In the genomic region with DNA sequence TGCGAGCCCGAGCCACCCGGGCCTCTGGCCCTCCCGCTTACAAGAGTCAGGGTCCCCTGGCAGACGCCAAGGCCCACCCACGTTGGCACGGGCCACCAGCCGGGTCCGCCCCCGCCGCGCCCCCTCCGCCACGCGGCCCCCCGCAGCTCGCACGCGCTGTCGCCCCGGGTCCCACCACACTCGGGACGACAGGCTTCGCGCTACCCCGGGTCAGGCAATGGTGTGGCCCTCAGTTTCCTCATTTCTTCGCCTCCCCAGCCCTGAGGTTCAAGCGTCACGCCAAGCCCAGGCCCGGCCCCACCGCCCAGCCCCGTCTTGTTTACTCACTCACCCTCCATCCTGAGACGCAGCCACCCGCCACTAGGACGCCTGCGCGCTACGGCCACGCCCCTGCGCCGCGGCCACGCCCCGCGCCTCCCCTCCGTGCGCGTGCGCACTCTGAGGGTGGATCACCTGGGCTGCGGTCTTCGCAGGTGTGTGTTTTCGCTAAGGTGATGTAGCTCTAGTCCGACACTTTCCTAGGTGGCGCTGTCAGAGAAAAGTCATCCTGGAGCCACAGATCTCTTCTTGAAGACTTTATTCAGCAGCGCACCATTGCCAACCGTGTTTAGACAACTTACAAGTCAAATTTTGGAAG, we compare ENCODE assay signal across 8 mouse cellular contexts. TPM values are rescaled to one million over a fixed set of nuclear protein-coding genes. Genes with fewer than 3 reads are reported as not detected.
DNase-seq lines count a peak whose midpoint lies in the region; ATAC-seq and TF ChIP-seq lines count a peak whose summit lies in the region.

Gene Ezh1, minus strand, starts transcription at position 399 of the 637 bp plus-strand sequence.

- H3K9me3 ChIP-seq in E14TG2a.4 (ENCODE audit: low read length): no peaks in the 10 kb centered on the region
- H3K9me3 ChIP-seq in forebrain, embryonic 12.5 days: no peaks in the 10 kb centered on the region
- no peaks in the 10 kb centered on the region for H3K9me3 ChIP-seq in heart, embryonic 16.5 days (replicated peaks; ENCODE audit: control insufficient read depth, low read length)
- no peaks in the 10 kb centered on the region for H3K9me3 ChIP-seq in liver, embryonic 14.5 days (ENCODE audit: control insufficient read depth, low read length)
- H3K9me3 ChIP-seq in stomach, embryonic 15.5 days: no peaks in the 10 kb centered on the region

- WGBS in forebrain, embryonic 12.5 days: under 1% methylated on average over 54 of the region's 56 CpGs
- 1% methylated on average over 56 of the region's 56 CpGs for WGBS in heart, embryonic 16.5 days
- WGBS in liver, embryonic 14.5 days (ENCODE audit: insufficient replicate concordance): under 1% methylated on average over 56 of the region's 56 CpGs
- 1% methylated on average over 56 of the region's 56 CpGs for WGBS in stomach, embryonic 15.5 days

- no peak for TF ChIP-seq EP300 in liver, embryonic 14.5 days (IDR thresholded peaks at IDR 0.05; ENCODE audit: low read depth)

- peak within 1 kb of the TSS; percentile 84 for H3K9ac ChIP-seq in forebrain, embryonic 12.5 days
- H3K9ac ChIP-seq in heart, embryonic 16.5 days (ENCODE audit: low read length): peak within 1 kb of the TSS; percentile 89
- H3K9ac ChIP-seq in liver, embryonic 14.5 days (replicated peaks): peak within 1 kb of the TSS; percentile 98
- H3K9ac ChIP-seq in stomach, embryonic 15.5 days: peak within 1 kb of the TSS; percentile 56

- no peaks in the 10 kb centered on the region for H3K27me3 ChIP-seq in E14TG2a.4 (ENCODE audit: insufficient read depth, low read length)
- H3K27me3 ChIP-seq in forebrain, embryonic 12.5 days: peaks cover 18% of the 10 kb centered on the region
- H3K27me3 ChIP-seq in heart, embryonic 16.5 days (ENCODE audit: control insufficient read depth, insufficient read depth, low read length): 0 out of 2 replicates have a peak, but pooled peaks cover 3% of the 10 kb centered on the region
- peaks cover 20% of the 10 kb centered on the region for H3K27me3 ChIP-seq in liver, embryonic 14.5 days (ENCODE audit: control insufficient read depth, insufficient read depth, low read length)
- no peaks in the 10 kb centered on the region for H3K27me3 ChIP-seq in stomach, embryonic 15.5 days (replicated peaks)

- peaks cover 4% of the 10 kb centered on the region; the same call in 1 of the 2 replicates for H3K36me3 ChIP-seq in E14TG2a.4 (ENCODE audit: insufficient read depth, low read length)
- H3K36me3 ChIP-seq in forebrain, embryonic 12.5 days (replicated peaks): no peaks in the 10 kb centered on the region
- no peaks in the 10 kb centered on the region for H3K36me3 ChIP-seq in heart, embryonic 16.5 days (ENCODE audit: control insufficient read depth, insufficient read depth)
- H3K36me3 ChIP-seq in liver, embryonic 14.5 days (replicated peaks; ENCODE audit: control insufficient read depth, insufficient read depth, low read depth): no peaks in the 10 kb centered on the region
- no peaks in the 10 kb centered on the region for H3K36me3 ChIP-seq in stomach, embryonic 15.5 days

- no peak within 1 kb of the TSS for H3K27ac ChIP-seq in forebrain, embryonic 12.5 days
- peak within 1 kb of the TSS; percentile 73 for H3K27ac ChIP-seq in heart, embryonic 16.5 days (ENCODE audit: low read length)
- H3K27ac ChIP-seq in liver, embryonic 14.5 days: peak within 1 kb of the TSS; percentile 82
- H3K27ac ChIP-seq in stomach, embryonic 15.5 days: peak within 1 kb of the TSS; percentile 72

- peak; percentile 91 for ATAC-seq in forebrain, embryonic 12.5 days (ENCODE audit: low FRiP score)
- peak; percentile 93 for ATAC-seq in heart, embryonic 16.5 days (replicated peaks; ENCODE audit: extremely low read depth, insufficient read depth, low FRiP score)
- ATAC-seq in liver, embryonic 14.5 days (ENCODE audit: insufficient read depth): peak; percentile 97
- ATAC-seq in stomach, embryonic 15.5 days (ENCODE audit: insufficient read depth, low FRiP score, low read depth): peak; percentile 93

- peak; percentile 67 for DNase-seq in c-Kit-positive CD71-positive TER-119-positive erythroid progenitor cells, embryonic 14.5 days (ENCODE audit: low spot score)
- peak; percentile 94 to 95 for DNase-seq in kidney, postnatal 36 days
- DNase-seq in liver, embryonic 14.5 days (ENCODE audit: low read depth in 3 of 3, low spot score in 3 of 3): peak; percentile 55 to 70 (median 65)
- peak; percentile 88 for DNase-seq in neural tube, embryonic 10.5 days (ENCODE audit: extremely low spot score, low spot score)

- no peak; the same call in 1 of the 2 replicates for TF ChIP-seq CTCF in E14TG2a.4 (conservative IDR thresholded peaks at IDR 0.05; ENCODE audit: low read length)
- peak; percentile 42 for TF ChIP-seq CTCF in liver, embryonic 14.5 days (IDR thresholded peaks at IDR 0.05; ENCODE audit: low read depth)

- H3K4me3 ChIP-seq in E14TG2a.4 (replicated peaks; ENCODE audit: low read length): peak within 1 kb of the TSS; percentile 86
- peak within 1 kb of the TSS; percentile 81 for H3K4me3 ChIP-seq in forebrain, embryonic 12.5 days (replicated peaks)
- H3K4me3 ChIP-seq in heart, embryonic 16.5 days (ENCODE audit: low read length): peak within 1 kb of the TSS; percentile 80
- peak within 1 kb of the TSS; percentile 92 to 99 for H3K4me3 ChIP-seq in liver, embryonic 14.5 days (ENCODE audit: insufficient read depth in 1 of 2, low read depth in 2 of 2, low read length in 2 of 2)
- H3K4me3 ChIP-seq in stomach, embryonic 15.5 days (replicated peaks): peak within 1 kb of the TSS; percentile 70

- H3K4me2 ChIP-seq in forebrain, embryonic 12.5 days: peak within 1 kb of the TSS; percentile 99
- H3K4me2 ChIP-seq in heart, embryonic 16.5 days (ENCODE audit: low read depth, low read length): peak within 1 kb of the TSS; percentile 65
- peak within 1 kb of the TSS; percentile 95 for H3K4me2 ChIP-seq in liver, embryonic 14.5 days (ENCODE audit: low read depth)
- H3K4me2 ChIP-seq in stomach, embryonic 15.5 days: peak within 1 kb of the TSS; percentile 73

- H3K4me1 ChIP-seq in E14TG2a.4 (replicated peaks; ENCODE audit: low read depth, low read length): peaks cover 56% of the 10 kb centered on the region
- H3K4me1 ChIP-seq in forebrain, embryonic 12.5 days: peaks cover 28% of the 10 kb centered on the region
- H3K4me1 ChIP-seq in heart, embryonic 16.5 days (ENCODE audit: control insufficient read depth, insufficient read depth, low read length): peaks cover 18% of the 10 kb centered on the region
- peaks cover 7 to 17% of the 10 kb centered on the region in 2 experiments; a peak in 3 of 4 replicates for H3K4me1 ChIP-seq in liver, embryonic 14.5 days (replicated peaks; ENCODE audit: control insufficient read depth in 2 of 2, insufficient read depth in 2 of 2, low read length in 1 of 2)
- peaks cover 26% of the 10 kb centered on the region for H3K4me1 ChIP-seq in stomach, embryonic 15.5 days

RNA-seq across cellular contexts. Expression of gene Ezh1, which starts in this region (rescaled TPM):
- polyA plus RNA-seq in forebrain, embryonic 12.5 days (2016; fragmentation: Nextera tagmentation; extraction: Ambion mirVana): 11.1 and 12.5 TPM in 2 replicates
- polyA plus RNA-seq in heart, embryonic 16.5 days (2015; fragmentation: Nextera tagmentation; extraction: Ambion mirVana): 14.7 and 17.1 TPM in 2 replicates
- polyA plus RNA-seq in liver, embryonic 14.5 days (2012; rRNA removed): 6.8 and 8.8 TPM in 2 replicates
- polyA plus RNA-seq in liver, embryonic 14.5 days (2014; fragmentation: Nextera tagmentation; extraction: Ambion mirVana): 7.9 and 8.1 TPM in 2 replicates
- polyA plus RNA-seq in stomach, embryonic 15.5 days (2015; fragmentation: Nextera tagmentation; extraction: Ambion mirVana): 14.9 and 16.7 TPM in 2 replicates
